In the genomic region with DNA sequence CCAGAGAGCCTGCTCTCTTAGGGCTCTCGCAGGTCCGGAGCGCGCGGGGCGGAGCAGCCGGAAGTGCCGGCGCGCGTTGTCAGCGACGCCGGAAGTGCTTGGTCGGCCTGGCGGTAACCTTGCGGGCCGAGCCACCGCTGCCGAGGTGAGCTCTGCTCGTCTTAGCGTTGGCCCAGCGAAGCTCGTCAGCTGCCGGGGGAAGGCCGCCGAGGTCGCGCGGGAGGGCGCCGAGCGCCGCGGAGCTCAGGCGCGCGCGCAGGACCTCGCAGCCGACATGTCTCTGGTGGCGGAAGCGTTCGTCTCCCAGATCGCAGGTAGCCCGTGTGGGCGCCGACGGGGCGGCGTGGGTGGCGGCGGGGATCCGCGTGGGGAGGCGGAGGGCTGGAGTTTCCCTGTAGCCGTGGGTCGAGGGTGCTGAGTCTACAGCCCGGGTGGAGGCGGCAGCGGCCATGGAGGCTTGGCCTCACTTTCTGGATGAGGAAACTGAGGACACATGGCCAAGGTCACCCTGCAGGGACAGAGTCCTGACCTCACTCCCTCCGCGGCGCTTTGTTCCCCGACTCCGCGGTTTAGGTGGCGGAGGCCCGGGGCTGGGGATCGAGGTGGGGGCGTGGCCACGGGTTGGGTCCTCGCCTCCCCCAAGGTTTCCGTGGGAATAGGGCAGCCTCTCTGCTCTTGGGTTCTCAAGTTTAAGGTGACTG, we compare ENCODE assay signal across 8 mouse cellular contexts. TPM values are rescaled to one million over a fixed set of nuclear protein-coding genes. Genes with fewer than 3 reads are reported as not detected.
DNase-seq lines count a peak whose midpoint lies in the region; ATAC-seq lines count a peak whose summit lies in the region.

A gene (plus strand): TSS at position 74 of the 701 bp plus-strand sequence.

- H3K9ac ChIP-seq in hindbrain, embryonic 16.5 days (ENCODE audit: low read depth, low read length) = peak within 1 kb of the TSS; percentile 96

- under 1% methylated on average over 73 of the region's 74 CpGs for WGBS in hindbrain, embryonic 16.5 days

- H3K4me2 ChIP-seq in hindbrain, embryonic 16.5 days (ENCODE audit: low read length) = peak within 1 kb of the TSS; percentile 59

- peak within 1 kb of the TSS; percentile 91 for H3K4me3 ChIP-seq in hindbrain, embryonic 16.5 days (ENCODE audit: low read length)

- H3K27me3 ChIP-seq in hindbrain, embryonic 16.5 days (replicated peaks; ENCODE audit: control insufficient read depth, insufficient read depth, low read length) = peaks cover 2% of the 10 kb centered on the region; the same call in 1 of the 2 replicates

- H3K36me3 ChIP-seq in hindbrain, embryonic 16.5 days (ENCODE audit: control insufficient read depth, insufficient read depth, low read length) = no peaks in the 10 kb centered on the region

- peak; percentile 67 for DNase-seq in WW6 (ENCODE audit: low read depth, low spot score)
- peak; percentile 79 to 81 for DNase-seq in cerebellum, postnatal 36 days
- DNase-seq in gastrocnemius, adult 18-20 months (ENCODE audit: low spot score) = peak; percentile 69
- DNase-seq in left cerebral cortex, adult 9 months (ENCODE audit: low spot score in 2 of 2) = peak; percentile 20 to 75
- DNase-seq in right cerebral cortex, postnatal 14 days = peak; percentile 71
- peak; percentile 61 to 76 for DNase-seq in urinary bladder, postnatal 36 days (ENCODE audit: low spot score in 2 of 2)

- no peaks in the 10 kb centered on the region for H3K9me3 ChIP-seq in hindbrain, embryonic 16.5 days (ENCODE audit: control insufficient read depth, low read length)

- peaks cover 4% of the 10 kb centered on the region; the same call in 1 of the 2 replicates for H3K4me1 ChIP-seq in hindbrain, embryonic 16.5 days (ENCODE audit: control insufficient read depth, insufficient read depth, low read depth, low read length)

- peak; percentile 97 for ATAC-seq in hindbrain, embryonic 16.5 days
- peak; percentile 93 for ATAC-seq in megakaryocyte progenitor cell, adult 5-6 weeks (replicated peaks; ENCODE audit: poor library complexity)

- peak within 1 kb of the TSS; percentile 81 for H3K27ac ChIP-seq in hindbrain, embryonic 16.5 days (ENCODE audit: low read depth, low read length)

RNA-seq across cellular contexts. Expression of the gene that starts here (rescaled TPM):
- 10 to 100 TPM; 30.7 to 38.1 TPM for total RNA-seq in gastrocnemius, adult 18-20 months (2021)
- 156 and 171 TPM in 2 replicates for polyA plus RNA-seq in hindbrain, embryonic 16.5 days (2015; fragmentation: Nextera tagmentation; extraction: Ambion mirVana)
- total RNA-seq in megakaryocyte progenitor cell, adult 5-6 weeks (2015) = 68.4 and 75.0 TPM in 2 replicates
- total RNA-seq in megakaryocyte progenitor cell, adult 5-6 weeks (2017) = 22.2 and 29.0 TPM in 2 replicates

Comparison
In these comparisons a context has a peak if more than half of its experiments do, and no peak if none do; other contexts are left out.
1. Peak in every context shown above with its lines: DNase-seq, ATAC-seq, H3K4me3 ChIP-seq and H3K27ac ChIP-seq.